Mouse (Mus musculus) CH12F3 (cell line): ENCODE results near the gene Ftl1-ps1.

Source experiments
- in situ Hi-C: fragments of 300-500 bp; cut with MboI; formaldehyde crosslinking; loops from 2 replicates; pipeline ENCODE4 v1.14.3; 2020; ENCODE audit warnings: low sequenced_read_pairs

Gene Ftl1-ps1

DNA sequence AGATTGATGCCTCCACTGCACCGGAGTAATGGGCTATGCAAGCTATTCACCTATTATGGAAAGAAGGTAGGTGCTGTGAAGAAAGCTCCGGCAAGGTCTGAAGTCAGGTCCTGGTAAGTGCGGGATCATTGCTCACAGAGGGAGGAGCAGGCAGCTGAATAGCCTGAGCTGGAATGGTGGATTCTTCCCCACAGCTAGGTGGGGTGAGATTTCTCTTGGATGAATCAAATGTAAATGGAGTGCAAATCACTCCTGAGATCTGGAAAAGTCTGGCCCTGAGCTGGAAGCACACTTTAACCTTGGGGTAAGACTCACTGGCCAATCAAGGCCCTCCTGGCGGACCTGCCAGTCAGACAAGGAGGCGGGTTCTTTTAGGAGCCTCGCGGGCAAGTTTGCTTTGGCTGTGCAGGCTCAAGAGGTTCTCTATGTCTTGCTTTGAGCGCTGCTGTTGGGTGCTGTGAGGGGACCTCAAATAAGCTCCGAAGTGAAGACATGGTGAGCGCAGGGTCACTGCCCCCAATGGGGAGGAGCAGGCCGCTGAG is at the start of gene Ftl1-ps1:
Gene Ftl1-ps1 (plus strand): TSS at position 397 of the 542 bp plus-strand sequence.
- in situ Hi-C loops: no loop called here

DNA sequence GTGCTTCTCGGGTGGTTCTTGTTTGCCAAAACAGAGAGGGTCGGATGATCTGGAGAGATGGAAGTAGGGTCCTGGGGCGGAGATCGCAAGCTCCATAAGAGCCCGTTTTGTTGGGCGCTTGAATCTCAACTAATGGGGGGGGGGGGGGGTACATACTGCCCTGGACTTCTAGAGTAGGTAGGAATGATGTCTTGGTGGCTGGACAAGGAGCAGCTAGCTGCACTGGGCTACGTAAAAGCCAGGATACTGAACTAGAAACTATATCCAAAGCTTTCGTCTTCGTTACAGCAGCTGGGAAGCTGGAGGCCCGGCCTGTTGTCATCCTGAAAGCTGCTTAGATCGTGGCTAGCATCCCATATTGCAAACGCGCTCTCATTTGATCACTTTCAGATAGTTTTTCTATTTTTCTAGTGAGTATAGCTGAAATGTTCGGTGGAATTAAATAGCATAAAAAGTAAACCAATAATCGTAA is 49.0 kb upstream of the Ftl1-ps1 start:
- in situ Hi-C loops: no loop called here

DNA sequence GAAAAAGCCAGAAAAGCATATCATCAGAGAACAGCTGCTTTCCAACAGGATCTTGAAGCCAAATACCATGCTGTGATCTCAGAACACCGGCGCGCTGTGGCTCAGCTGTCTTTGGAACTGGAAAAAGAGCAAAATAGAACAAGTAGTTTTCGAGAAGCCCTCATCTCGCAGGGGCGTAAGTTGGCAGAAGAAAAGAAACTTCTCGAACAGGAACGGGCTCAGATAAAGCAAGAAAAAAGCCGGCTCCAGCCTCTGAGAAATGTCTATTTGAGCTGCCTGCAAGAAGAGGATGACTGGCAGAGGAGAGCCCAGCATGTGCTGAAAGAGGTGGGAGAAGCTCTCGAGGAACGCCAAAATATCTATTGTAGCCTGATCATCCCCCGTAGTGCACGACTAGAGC is 43.0 kb upstream of the Ftl1-ps1 start:
- in situ Hi-C loops: no loop called here

DNA sequence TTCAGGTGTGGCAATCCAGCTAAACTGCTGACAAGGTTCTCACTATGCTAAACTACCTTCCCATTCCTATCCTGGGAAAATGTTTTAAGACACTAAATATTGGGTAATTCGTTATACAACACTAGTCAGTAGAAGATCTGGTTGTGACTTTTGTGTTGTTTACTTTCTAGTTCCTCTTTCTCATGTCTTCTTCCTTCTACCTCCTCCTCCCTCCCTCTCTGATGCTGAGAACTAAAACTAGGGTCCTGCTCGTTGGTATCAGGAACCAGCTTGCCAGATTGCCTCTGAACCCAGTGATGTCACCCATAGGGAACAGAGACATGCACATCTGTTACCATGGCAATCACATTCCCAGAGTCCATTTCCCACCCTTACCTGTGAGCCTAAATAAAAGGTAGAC is 37.3 kb upstream of the Ftl1-ps1 start:
- in situ Hi-C loops: no loop called here

DNA sequence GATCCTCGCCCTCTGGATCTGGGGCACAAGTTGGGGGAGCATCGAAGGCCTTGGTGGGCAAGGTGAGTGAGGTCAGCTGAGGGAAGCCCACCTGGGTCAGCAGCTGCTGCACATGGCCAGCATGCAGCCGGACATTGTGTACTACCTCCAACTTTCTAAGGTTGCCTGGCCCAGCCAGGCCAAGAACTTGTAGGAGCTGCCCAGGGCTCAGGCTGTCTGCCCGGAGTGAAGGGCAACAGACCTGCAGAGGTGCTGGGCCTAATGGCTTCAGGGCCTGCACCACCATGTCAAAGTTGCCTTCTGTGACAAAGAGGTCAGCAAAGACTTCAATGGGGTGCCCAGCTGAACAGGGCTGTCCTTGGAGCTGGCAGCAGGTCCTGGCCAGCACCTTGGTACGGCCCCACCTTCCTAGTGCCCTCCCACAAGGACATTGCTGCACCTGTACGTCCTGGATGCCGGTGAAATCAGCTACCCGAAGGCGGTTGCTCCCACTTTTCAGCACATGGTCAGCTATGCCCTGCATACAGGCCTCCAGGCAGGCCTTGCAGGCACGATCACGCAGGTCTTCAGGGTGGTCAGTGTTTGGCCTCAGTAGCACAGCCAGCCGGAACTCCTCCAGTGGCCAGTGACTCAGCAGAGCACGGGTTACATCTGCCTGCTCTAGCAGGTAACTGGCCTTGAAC is 36.2 kb upstream of the Ftl1-ps1 start:
- in situ Hi-C loops: no loop called here

DNA sequence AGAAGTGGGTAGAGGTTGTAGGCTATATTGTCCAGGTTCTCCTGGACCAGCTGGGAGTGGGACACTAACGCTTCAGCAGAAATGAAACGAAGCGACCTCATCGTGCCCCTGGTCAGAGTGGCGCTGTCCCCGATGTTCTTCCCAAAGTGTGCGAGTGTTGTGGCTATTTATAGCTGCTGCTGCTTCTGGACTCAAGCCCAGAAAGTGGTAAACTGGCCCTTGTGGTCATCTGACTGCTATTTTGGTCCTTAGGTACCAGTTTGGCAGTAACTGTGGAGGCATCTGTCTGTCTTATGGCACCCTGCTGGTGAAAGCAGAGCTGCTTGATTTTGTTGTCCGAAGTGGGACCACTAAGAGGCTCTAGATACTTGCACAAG is 35.6 kb upstream of the Ftl1-ps1 start, which contains the start of gene Lrrc14b:
Gene Lrrc14b (minus strand): TSS at position 147 of the 377 bp plus-strand sequence.
- in situ Hi-C loops: no loop called here

DNA sequence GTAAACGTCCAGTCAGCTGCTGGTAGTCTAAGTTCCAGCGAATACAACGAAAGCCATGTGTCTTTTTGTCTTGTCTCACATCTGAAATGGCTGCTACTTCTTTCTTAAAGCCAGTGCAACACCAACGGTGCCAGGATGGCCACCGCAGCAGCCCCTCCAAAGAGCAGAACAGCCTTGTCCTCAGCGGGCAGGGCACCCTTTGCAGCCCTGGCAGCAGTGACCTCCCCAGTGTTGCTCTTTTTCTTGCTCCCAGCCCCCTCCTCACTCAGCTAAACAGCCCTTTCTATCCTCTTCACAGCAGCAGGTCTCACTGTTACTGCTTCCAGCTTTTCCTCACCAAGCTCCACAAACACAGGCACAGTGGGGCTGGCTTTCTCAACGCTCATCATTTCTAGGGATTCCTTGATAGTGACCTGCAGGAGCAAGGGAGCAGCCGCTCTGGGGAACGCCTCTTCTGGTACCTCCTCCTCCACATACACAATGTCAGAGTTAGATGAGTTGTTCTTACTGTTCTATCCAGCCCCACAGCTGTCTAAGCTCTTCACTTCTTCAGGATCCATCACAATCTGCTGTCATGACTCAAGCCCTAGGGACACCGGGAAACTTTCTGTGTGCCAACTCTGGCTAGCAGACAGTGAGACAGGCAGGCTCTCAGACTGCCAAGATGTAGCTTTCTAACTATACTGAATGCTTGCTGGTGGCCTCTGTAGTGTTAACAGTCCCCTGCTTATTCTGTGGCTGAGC is 17.8 kb upstream of the Ftl1-ps1 start:
- in situ Hi-C loops: no loop called here

DNA sequence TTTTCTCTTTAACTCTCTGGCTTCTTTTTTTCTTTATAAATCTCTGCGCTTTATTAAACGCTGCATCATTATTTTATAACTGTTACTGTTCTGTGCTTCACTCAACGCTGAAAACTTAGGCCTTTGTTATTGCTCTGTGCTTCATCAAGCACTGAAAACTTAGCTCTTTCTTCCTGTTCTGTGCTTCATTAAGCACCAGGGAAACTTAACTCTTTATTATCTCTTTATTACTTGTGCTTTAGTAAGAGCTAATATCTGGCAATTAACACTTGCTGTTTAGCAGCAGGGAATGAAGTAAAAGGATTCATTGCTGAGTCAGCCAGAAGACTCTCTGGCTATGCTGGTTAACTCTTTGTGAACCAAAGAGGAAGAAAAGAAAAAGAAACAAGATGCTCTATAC is 17.2 kb upstream of the Ftl1-ps1 start:
- in situ Hi-C loops: no loop called here

DNA sequence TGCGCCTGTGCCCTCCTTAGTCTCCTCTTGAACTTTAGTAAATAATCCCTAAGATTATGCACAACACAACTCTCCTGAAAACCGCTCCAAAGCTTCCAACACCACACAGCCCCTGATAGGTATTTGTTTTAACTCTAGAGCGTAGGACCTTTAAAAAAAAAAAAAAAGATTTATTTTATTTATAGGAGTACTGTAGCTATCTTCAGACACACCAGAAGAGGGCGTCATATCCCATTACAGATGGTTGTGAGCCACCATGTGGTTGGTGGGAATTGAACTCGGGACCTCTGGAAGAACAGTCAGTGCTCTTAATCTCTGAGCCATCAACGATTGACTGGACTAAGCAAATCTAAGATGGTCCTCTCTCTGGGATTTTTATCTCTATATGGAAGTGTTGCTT is 9.8 kb upstream of the Ftl1-ps1 start:
- in situ Hi-C loops: no loop called here

DNA sequence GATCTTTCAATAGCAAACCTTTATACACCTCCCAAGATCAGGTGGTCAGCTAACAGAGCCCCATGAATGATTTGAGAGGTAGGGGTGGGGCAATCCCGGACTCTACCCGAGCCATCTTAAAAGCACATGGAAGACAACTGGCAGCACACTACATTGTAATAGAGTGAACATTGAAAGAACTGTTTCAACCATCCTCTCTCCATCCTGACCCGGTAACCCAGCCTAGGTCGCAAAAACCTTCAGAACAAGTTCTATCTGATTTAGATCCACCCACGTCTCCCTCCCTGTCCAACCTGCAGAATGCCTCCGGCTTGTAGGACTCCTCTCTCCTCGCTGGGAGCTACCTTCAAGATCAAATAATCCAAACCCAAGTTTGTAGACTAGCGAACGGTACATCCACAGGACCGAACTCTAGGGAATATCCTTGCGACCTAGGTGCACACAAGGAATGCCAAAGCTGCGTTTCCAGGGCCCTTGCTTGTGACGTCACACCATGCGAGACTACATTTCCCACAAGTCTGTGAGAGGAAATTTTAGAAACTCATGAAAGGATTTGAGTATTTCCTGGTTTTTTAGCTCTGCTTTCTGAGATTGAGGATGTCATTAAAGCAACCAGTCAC is 9.0 kb upstream of the Ftl1-ps1 start, which contains the start of gene Zfp72:
Gene Zfp72 (minus strand): TSS at position 466 of the 620 bp plus-strand sequence.
- in situ Hi-C loops: no loop called here

DNA sequence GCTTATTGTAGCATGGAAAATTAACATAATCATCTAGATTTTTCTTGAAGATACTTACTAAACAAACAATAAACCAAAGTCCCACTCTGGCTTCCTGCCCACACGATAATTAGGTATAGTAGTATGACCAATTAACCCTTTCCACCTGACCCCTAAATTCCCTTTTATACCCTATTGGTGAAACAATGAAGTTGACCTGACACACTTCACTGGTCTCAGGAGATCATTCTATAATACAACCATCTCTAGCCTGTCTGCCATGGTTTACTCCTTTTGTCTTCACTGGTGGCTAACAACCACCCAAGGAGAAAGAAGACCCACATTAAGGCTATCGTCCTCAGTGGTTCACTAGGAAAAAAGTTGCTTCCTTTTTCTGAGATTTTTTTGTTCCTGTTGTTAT is 8.3 kb upstream of the Ftl1-ps1 start:
- in situ Hi-C loops: no loop called here

DNA sequence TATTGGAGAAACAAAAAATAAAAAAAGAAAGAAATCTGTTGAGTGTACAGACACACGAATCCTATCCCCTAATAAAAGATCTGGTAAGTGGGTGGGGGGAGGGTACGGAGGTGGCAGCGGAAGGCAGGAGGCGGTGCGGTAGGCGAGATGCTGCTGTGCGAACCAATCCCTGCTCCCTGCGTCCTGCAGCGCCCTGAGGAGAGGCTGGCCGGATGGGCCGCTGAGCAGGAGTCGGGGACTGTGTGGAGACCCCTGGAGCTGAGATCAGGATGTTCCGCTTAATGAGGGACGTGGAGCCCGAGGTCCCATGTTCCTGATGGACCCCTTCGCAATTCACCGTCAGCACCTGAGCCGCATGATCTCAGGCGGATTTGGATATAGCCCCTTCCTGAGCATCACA is 40.4 kb downstream of the Ftl1-ps1 start:
- in situ Hi-C loops: no loop called here
